Mouse (Mus musculus) ES-Bruce4 (cell line): ENCODE measurements around the gene Cacna2d2.

Experiments
- CTCF ChIP-seq: IDR thresholded peaks from one replicate; pipeline ENCODE4 v1.8.1; 2011; ENCODE audit warnings: low read depth, low read length
- POLR2A ChIP-seq: IDR thresholded peaks from one replicate; pipeline ENCODE4 v1.8.1; 2011; ENCODE audit warnings: low read length; ENCODE audit not compliant: insufficient read depth

GRCm38 (mm10) chr9:107434851-107435250, 35.4 kb downstream of the Cacna2d2 start:
- TF ChIP-seq POLR2A: no peak
- TF ChIP-seq CTCF: no peak
